Mouse (Mus musculus): ENCODE measurements at regions not wholly inside any gene's neighbourhood (a gene's known extent, or its start where the extent isn't known, plus 50 kb on each side); places are given as distances from the start of the nearest gene placed in this dataset.
"Not testable (repeated sequence)": the region's sequence is repeated elsewhere in the genome, so short reads cannot be mapped to it uniquely, and the experiment has no call there.

GRCm38 (mm10) chr5:97831421-97831820, 199.4 kb downstream of the Antxr2 start:
- 81% methylated on average over 1 of the region's 1 CpGs for WGBS
- Histone ChIP-seq H3K4me3 (replicated peaks) (no peak overlapping the region), H3K4me1 (no peaks in the 10 kb centered on the region), H3K27me3 (replicated peaks) (no peaks in the 10 kb centered on the region), H3K4me2 (no peak overlapping the region), H3K36me3 (no peaks in the 10 kb centered on the region), H3K27ac (no peak overlapping the region), H3K9ac (no peak overlapping the region), H3K9me3 (no peaks in the 10 kb centered on the region)
- ATAC-seq (ENCODE audit: insufficient read depth, low FRiP score, low read depth): no peak

- WGBS: 47% methylated on average over 3 of the region's 3 CpGs
- H3K9me3 ChIP-seq: no peaks in the 10 kb centered on the region
- H3K9ac ChIP-seq: no peak overlapping the region
- H3K4me2 ChIP-seq: no peak overlapping the region
- H3K36me3 ChIP-seq: no peaks in the 10 kb centered on the region
- no peaks in the 10 kb centered on the region for H3K27me3 ChIP-seq (replicated peaks)
- no peak overlapping the region for H3K4me3 ChIP-seq (replicated peaks)
- no peak overlapping the region for H3K27ac ChIP-seq
- no peak for ATAC-seq (ENCODE audit: insufficient read depth, low FRiP score, low read depth)
- H3K4me1 ChIP-seq: no peaks in the 10 kb centered on the region
Measured at GRCm38 (mm10) chr5:97817485-97817884, 213.4 kb downstream of the Antxr2 start.

- Histone ChIP-seq H3K9ac (no peak overlapping the region), H3K27me3 (replicated peaks) (no peaks in the 10 kb centered on the region), H3K36me3 (no peaks in the 10 kb centered on the region), H3K4me3 (replicated peaks) (no peak overlapping the region), H3K9me3 (no peaks in the 10 kb centered on the region), H3K4me2 (no peak overlapping the region), H3K4me1 (no peaks in the 10 kb centered on the region), H3K27ac (no peak overlapping the region)
- 84% methylated on average over 6 of the region's 6 CpGs for WGBS
- no peak for ATAC-seq (ENCODE audit: insufficient read depth, low FRiP score, low read depth)
Measured at GRCm38 (mm10) chr5:97815357-97815756, 215.5 kb downstream of the Antxr2 start.

- Histone ChIP-seq H3K9ac (no peak overlapping the region), H3K27ac (no peak overlapping the region), H3K4me2 (no peak overlapping the region), H3K27me3 (replicated peaks) (no peaks in the 10 kb centered on the region), H3K36me3 (no peaks in the 10 kb centered on the region), H3K4me3 (replicated peaks) (no peak overlapping the region), H3K4me1 (no peaks in the 10 kb centered on the region), H3K9me3 (no peaks in the 10 kb centered on the region)
- WGBS: 91% methylated on average over 2 of the region's 2 CpGs
- ATAC-seq (ENCODE audit: insufficient read depth, low FRiP score, low read depth): no peak
Measured at GRCm38 (mm10) chr5:97814700-97815099, 216.1 kb downstream of the Antxr2 start.

GRCm38 (mm10) chr5:97812611-97813350, 218.1 kb downstream of the Antxr2 start:
- no peak for ATAC-seq (ENCODE audit: insufficient read depth, low FRiP score, low read depth)
- Histone ChIP-seq H3K4me3 (replicated peaks) (no peak overlapping the region), H3K9ac (no peak overlapping the region), H3K9me3 (no peaks in the 10 kb centered on the region), H3K27me3 (replicated peaks) (no peaks in the 10 kb centered on the region), H3K36me3 (no peaks in the 10 kb centered on the region), H3K27ac (no peak overlapping the region), H3K4me2 (no peak overlapping the region), H3K4me1 (no peaks in the 10 kb centered on the region)
- 96% methylated on average over 1 of the region's 1 CpGs for WGBS

GRCm38 (mm10) chr5:97809007-97809406, 221.8 kb downstream of the Antxr2 start:
- H3K4me1 ChIP-seq: no peaks in the 10 kb centered on the region
- 29% methylated on average over 2 of the region's 2 CpGs for WGBS
- no peaks in the 10 kb centered on the region for H3K27me3 ChIP-seq (replicated peaks)
- H3K9ac ChIP-seq: no peak overlapping the region
- H3K9me3 ChIP-seq: no peaks in the 10 kb centered on the region
- H3K4me3 ChIP-seq (replicated peaks): no peak overlapping the region
- H3K4me2 ChIP-seq: no peak overlapping the region
- no peaks in the 10 kb centered on the region for H3K36me3 ChIP-seq
- ATAC-seq (ENCODE audit: insufficient read depth, low FRiP score, low read depth): no peak
- no peak overlapping the region for H3K27ac ChIP-seq

GRCm38 (mm10) chr5:97807171-97807570, 223.7 kb downstream of the Antxr2 start:
- no peak overlapping the region for H3K27ac ChIP-seq
- H3K9ac ChIP-seq: no peak overlapping the region
- 72% methylated on average over 1 of the region's 1 CpGs for WGBS
- H3K27me3 ChIP-seq (replicated peaks): no peaks in the 10 kb centered on the region
- no peaks in the 10 kb centered on the region for H3K4me1 ChIP-seq
- no peaks in the 10 kb centered on the region for H3K36me3 ChIP-seq
- no peak for ATAC-seq (ENCODE audit: insufficient read depth, low FRiP score, low read depth)
- no peak overlapping the region for H3K4me3 ChIP-seq (replicated peaks)
- no peaks in the 10 kb centered on the region for H3K9me3 ChIP-seq
- H3K4me2 ChIP-seq: no peak overlapping the region

- no peak overlapping the region for H3K27ac ChIP-seq
Measured at GRCm38 (mm10) chr5:97806754-97807153, 224.1 kb downstream of the Antxr2 start.

GRCm38 (mm10) chr5:97800017-97800416, 230.8 kb downstream of the Antxr2 start:
- Histone ChIP-seq H3K27ac (no peak overlapping the region), H3K4me1 (no peaks in the 10 kb centered on the region), H3K4me3 (replicated peaks) (no peak overlapping the region), H3K9me3 (no peaks in the 10 kb centered on the region), H3K36me3 (no peaks in the 10 kb centered on the region), H3K4me2 (no peak overlapping the region), H3K27me3 (replicated peaks) (no peaks in the 10 kb centered on the region), H3K9ac (no peak overlapping the region)
- WGBS: 20% methylated on average over 3 of the region's 3 CpGs
- ATAC-seq (ENCODE audit: insufficient read depth, low FRiP score, low read depth): no peak

More at GRCm38 (mm10) chr5:97806754-97807153, 224.1 kb downstream of the Antxr2 start:
- H3K4me3 ChIP-seq (replicated peaks): no peak overlapping the region
- H3K27me3 ChIP-seq (replicated peaks): no peaks in the 10 kb centered on the region
- H3K4me2 ChIP-seq: no peak overlapping the region
- no peaks in the 10 kb centered on the region for H3K36me3 ChIP-seq
- H3K4me1 ChIP-seq: no peaks in the 10 kb centered on the region
- no peaks in the 10 kb centered on the region for H3K9me3 ChIP-seq
- H3K9ac ChIP-seq: no peak overlapping the region
- no peak for ATAC-seq (ENCODE audit: insufficient read depth, low FRiP score, low read depth)

GRCm38 (mm10) chr5:97788175-97788574, 242.7 kb downstream of the Antxr2 start:
- ATAC-seq (ENCODE audit: insufficient read depth, low FRiP score, low read depth): no peak
- Histone ChIP-seq H3K4me1 (no peaks in the 10 kb centered on the region), H3K9ac (no peak overlapping the region)

GRCm38 (mm10) chr5:97787001-97787400, 243.8 kb downstream of the Antxr2 start:
- Histone ChIP-seq H3K4me3 (replicated peaks) (no peak overlapping the region), H3K27ac (no peak overlapping the region), H3K4me2 (no peak overlapping the region), H3K27me3 (replicated peaks) (no peaks in the 10 kb centered on the region), H3K9me3 (no peaks in the 10 kb centered on the region), H3K36me3 (no peaks in the 10 kb centered on the region), H3K4me1 (no peaks in the 10 kb centered on the region), H3K9ac (no peak overlapping the region)
- no peak for ATAC-seq (ENCODE audit: insufficient read depth, low FRiP score, low read depth)
- WGBS: 74% methylated on average over 5 of the region's 5 CpGs

More at GRCm38 (mm10) chr5:97788175-97788574, 242.7 kb downstream of the Antxr2 start:
- H3K36me3 ChIP-seq: no peaks in the 10 kb centered on the region
- H3K27me3 ChIP-seq (replicated peaks): no peaks in the 10 kb centered on the region
- no peaks in the 10 kb centered on the region for H3K9me3 ChIP-seq
- WGBS: 86% methylated on average over 9 of the region's 9 CpGs
- no peak overlapping the region for H3K4me2 ChIP-seq
- H3K27ac ChIP-seq: no peak overlapping the region
- no peak overlapping the region for H3K4me3 ChIP-seq (replicated peaks)

- H3K9ac ChIP-seq; ATAC-seq (ENCODE audit: insufficient read depth, low FRiP score, low read depth); H3K36me3 ChIP-seq; H3K27me3 ChIP-seq (replicated peaks); H3K9me3 ChIP-seq; H3K4me3 ChIP-seq (replicated peaks); H3K4me1 ChIP-seq; H3K4me2 ChIP-seq; H3K27ac ChIP-seq: not testable (repeated sequence)
- WGBS: 92% methylated on average over 3 of the region's 3 CpGs
Measured at GRCm38 (mm10) chr5:97775100-97775499, 255.7 kb downstream of the Antxr2 start.

- not testable (repeated sequence) for H3K4me2 ChIP-seq; H3K9me3 ChIP-seq; H3K9ac ChIP-seq; ATAC-seq (ENCODE audit: insufficient read depth, low FRiP score, low read depth); H3K36me3 ChIP-seq; H3K27me3 ChIP-seq (replicated peaks); H3K27ac ChIP-seq; H3K4me1 ChIP-seq; H3K4me3 ChIP-seq (replicated peaks)
- 75% methylated on average over 4 of the region's 4 CpGs for WGBS
Measured at GRCm38 (mm10) chr5:97773451-97773850, 257.4 kb downstream of the Antxr2 start.

Measured in stomach, embryonic 15.5 days (tissue).